Mouse (Mus musculus) left cerebral cortex, adult 2 months (tissue): ENCODE measurements around the gene Unc79. TPM values are rescaled to one million over a fixed set of nuclear protein-coding genes. Genes with fewer than 3 reads are reported as not detected.

Experiments
- DNase-seq, 2 experiments: peaks; one replicate each; pipeline ENCODE4 v3.0.0; 2021 to 2022; ENCODE audit warnings: low spot score in 2 of 2, mixed read lengths in 1 of 2; ENCODE audit errors: extremely low spot score in 1 of 2
- H3K27ac ChIP-seq: fragments of 200-600 bp; 2 replicates; pipeline ENCODE4 v1.8.1; 2022
- H3K4me3 ChIP-seq: fragments of 200-600 bp; 2 replicates; pipeline ENCODE4 v1.8.1; 2022
- CTCF ChIP-seq: fragments of 200-600 bp; IDR thresholded peaks from 2 replicates; pipeline ENCODE4 v1.8.1; 2022; ENCODE audit warnings: antibody characterized with exemption, mild to moderate bottlenecking, moderate library complexity
- intact Hi-C: fragments of 180-260 bp; cut with DNase I; formaldehyde crosslinking; loops from one replicate; pipeline ENCODE4 v1.15.1; 2025
- microRNA-seq, 2 experiments: library from miRNA; unstranded; fragments of <30 nt; microRNA quantifications; one replicate each; pipeline ENCODE4 v1.2.0; 2021
- total RNA-seq, 2 experiments: library from RNA; stranded (reverse); gene quantifications; 2 replicates each; pipeline ENCODE4 v1.2.3; 2021

The Unc79 gene
- total RNA-seq, 2 experiments from 2014 or later, result 60.8 to 66.7 TPM

GRCm38 (mm10) chr12:103223671-103224070, 275.0 kb downstream of the Unc79 start:
- intact Hi-C loops, result no loop called here
- TF ChIP-seq CTCF, result no peak
- Histone ChIP-seq H3K27ac (no peak overlapping the region), H3K4me3 (no peak overlapping the region)
- no peak for DNase-seq

GRCm38 (mm10) chr12:103226121-103226520, 277.5 kb downstream of the Unc79 start:
- intact Hi-C loops, result no loop called here

GRCm38 (mm10) chr12:103229058-103229457, 280.4 kb downstream of the Unc79 start:
- intact Hi-C loops, result no loop called here

More at GRCm38 (mm10) chr12:103226121-103226520, 277.5 kb downstream of the Unc79 start:
- DNase-seq, result no peak
- Histone ChIP-seq H3K27ac (no peak overlapping the region), H3K4me3 (no peak overlapping the region)
- no peak for TF ChIP-seq CTCF

More at GRCm38 (mm10) chr12:103229058-103229457, 280.4 kb downstream of the Unc79 start:
- Histone ChIP-seq H3K27ac (no peak overlapping the region), H3K4me3 (no peak overlapping the region)
- DNase-seq, result no peak
- no peak for TF ChIP-seq CTCF

Small RNAs within 50 kb of the gene (microRNA-seq; reads per million reads assigned to microRNA genes)
- 0 reads per million in 2 experiments for gene Gm44324

Other genes with a start within 250 kb of the Unc79 start
- gene Itpk1, start 243.9 kb upstream of the Unc79 start, total RNA-seq, result 10 to 100 TPM; 52.3 to 54.9 TPM
- gene Moap1, start 205.2 kb upstream of the Unc79 start, total RNA-seq, result 10 to 100 TPM; 24.4 to 33.8 TPM
- gene Tmem251, start 205.1 kb upstream of the Unc79 start, total RNA-seq, result 1 to 10 TPM; 5.6 to 5.7 TPM
- not detected for gene Gm28051, start 191.1 kb upstream of the Unc79 start, total RNA-seq
- 10 to 100 TPM; 15.8 to 18.1 TPM for gene Gon7, start 191.1 kb upstream of the Unc79 start, total RNA-seq
- 10 to 100 TPM; 30.9 to 32.0 TPM for gene Ubr7, start 190.9 kb upstream of the Unc79 start, total RNA-seq
- 10 to 100 TPM; 18.1 to 20.3 TPM for gene Gm20604, start 190.2 kb upstream of the Unc79 start, total RNA-seq
- 10 to 100 TPM; 19.1 to 20.8 TPM for gene Btbd7, start 70.4 kb upstream of the Unc79 start, total RNA-seq
- not detected for gene Cox8c, start 49.5 kb upstream of the Unc79 start, total RNA-seq